9 mouse cellular contexts compared by ENCODE assay signal in the genomic region with DNA sequence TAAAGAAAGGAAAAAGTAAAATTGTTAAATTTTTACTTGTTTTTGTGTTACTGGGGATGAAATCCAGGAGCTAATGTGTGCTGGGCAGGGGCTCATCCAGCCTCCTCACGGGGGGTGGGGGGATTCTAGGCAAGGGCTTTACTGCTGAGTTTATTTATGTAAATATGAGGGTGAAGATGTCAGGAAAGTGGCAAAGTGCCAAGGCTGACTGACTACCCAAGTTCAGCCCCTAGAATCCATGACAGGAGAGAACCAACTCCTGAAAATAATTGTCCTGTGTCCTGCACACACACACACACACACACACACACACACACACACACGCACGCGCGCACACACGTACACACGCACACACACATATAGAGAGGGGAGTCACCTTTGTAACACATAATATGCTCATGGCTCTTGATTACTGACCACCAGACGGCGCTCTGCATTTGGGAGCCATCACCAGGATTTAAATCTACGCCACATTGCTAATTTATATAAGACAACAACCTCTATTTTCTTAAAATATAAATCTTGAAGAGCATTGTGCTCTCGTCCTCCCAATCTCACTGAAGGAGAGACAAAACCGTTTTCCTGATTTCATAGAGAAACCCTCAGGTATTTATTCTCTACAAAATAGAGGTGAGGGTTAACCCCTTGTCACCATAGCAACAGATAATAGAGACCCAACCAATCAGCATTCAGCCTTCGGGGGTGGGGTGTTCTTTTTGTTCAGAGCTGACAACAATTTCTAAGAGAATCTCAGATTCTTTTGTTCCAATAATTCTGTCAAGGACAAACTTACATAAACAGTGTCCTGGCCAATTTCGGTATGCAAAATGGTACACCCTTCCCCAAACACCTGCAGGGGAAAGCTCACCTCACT. TPM values are rescaled to one million over a fixed set of nuclear protein-coding genes. Genes with fewer than 3 reads are reported as not detected.
DNase-seq lines count a peak whose midpoint lies in the region; ATAC-seq and TF ChIP-seq lines count a peak whose summit lies in the region.
"Had no signal": no experiment of that assay in that cellular context is flagged by ENCODE, and none has a peak within 500 bp of the region (broad histone marks: within the 10 kb centered on the region; RNA-seq: fewer than 3 reads in every experiment).

No protein-coding gene starts in this region.

- TF ChIP-seq EP300 in lung, postnatal 0 days (IDR thresholded peaks at IDR 0.05): no peak

- H3K9ac ChIP-seq in hindbrain, embryonic 12.5 days: no peak overlapping the region
- no peak overlapping the region for H3K9ac ChIP-seq in lung, postnatal 0 days (replicated peaks; ENCODE audit: low read depth)

- no peak for TF ChIP-seq POLR2A in small intestine, adult 2 months (IDR thresholded peaks at IDR 0.05; ENCODE audit: low read depth, low read length)

- 0 out of 2 replicates have a peak overlapping the region, but pooled peaks have one; percentile 3 for H3K4me2 ChIP-seq in hindbrain, embryonic 12.5 days (replicated peaks)
- no peak overlapping the region for H3K4me2 ChIP-seq in lung, postnatal 0 days (replicated peaks; ENCODE audit: low read depth, low read length)

- no peaks in the 10 kb centered on the region for H3K36me3 ChIP-seq in hindbrain, embryonic 12.5 days
- no peaks in the 10 kb centered on the region for H3K36me3 ChIP-seq in lung, postnatal 0 days (ENCODE audit: insufficient read depth, low read length)
- no peaks in the 10 kb centered on the region for H3K36me3 ChIP-seq in small intestine, adult 2 months (ENCODE audit: control insufficient read depth, insufficient read depth, low read length)

- H3K4me1 ChIP-seq in hindbrain, embryonic 12.5 days: peaks cover 19% of the 10 kb centered on the region
- no peaks in the 10 kb centered on the region for H3K4me1 ChIP-seq in lung, postnatal 0 days (ENCODE audit: insufficient read depth, low read depth, low read length)
- H3K4me1 ChIP-seq in small intestine, adult 2 months (ENCODE audit: control insufficient read depth, insufficient read depth, insufficient read length, low read length): no peaks in the 10 kb centered on the region

- peak overlapping the region; percentile 96 for H3K27ac ChIP-seq in layer of hippocampus, adult 2 months
- peak overlapping the region; percentile 41 for H3K27ac ChIP-seq in hindbrain, embryonic 12.5 days
- no peak overlapping the region for H3K27ac ChIP-seq in lung, postnatal 0 days (ENCODE audit: low read length)
- no peak overlapping the region for H3K27ac ChIP-seq in small intestine, adult 2 months (ENCODE audit: insufficient read depth, low read depth, low read length)

- H3K4me3 ChIP-seq in layer of hippocampus, adult 2 months: no peak overlapping the region
- H3K4me3 ChIP-seq in hindbrain, embryonic 12.5 days: no peak overlapping the region
- no peak overlapping the region for H3K4me3 ChIP-seq in lung, postnatal 0 days (ENCODE audit: low read depth, low read length)
- no peak overlapping the region for H3K4me3 ChIP-seq in small intestine, adult 2 months (ENCODE audit: low read depth, low read length)

- 40% methylated on average over 14 of the region's 14 CpGs for WGBS in hindbrain, embryonic 12.5 days
- WGBS in lung, postnatal 0 days: 31% methylated on average over 14 of the region's 14 CpGs
- 44% methylated on average over 14 of the region's 14 CpGs for WGBS in small intestine, adult 2 months

- H3K27me3 ChIP-seq in hindbrain, embryonic 12.5 days: no peaks in the 10 kb centered on the region
- H3K27me3 ChIP-seq in lung, postnatal 0 days (replicated peaks; ENCODE audit: insufficient read depth, low read length): no peaks in the 10 kb centered on the region
- H3K27me3 ChIP-seq in small intestine, adult 2 months (ENCODE audit: control insufficient read depth, insufficient read depth, low read length): no peaks in the 10 kb centered on the region

- peak; percentile 75 for TF ChIP-seq CTCF in layer of hippocampus, adult 2 months (conservative IDR thresholded peaks at IDR 0.05)
- TF ChIP-seq CTCF in lung, postnatal 0 days (IDR thresholded peaks at IDR 0.05): peak; percentile 85
- TF ChIP-seq CTCF in small intestine, adult 2 months (IDR thresholded peaks at IDR 0.05; ENCODE audit: extremely low read depth, insufficient read length, insufficient replicate concordance, low read depth, low read length): peak; percentile 23; the same call in 1 of the 2 replicates

- peak; percentile 72 for ATAC-seq in hindbrain, embryonic 12.5 days (ENCODE audit: low FRiP score)
- no peak for ATAC-seq in lung, postnatal 0 days

- no peaks in the 10 kb centered on the region for H3K9me3 ChIP-seq in hindbrain, embryonic 12.5 days (replicated peaks)
- no peaks in the 10 kb centered on the region for H3K9me3 ChIP-seq in lung, postnatal 0 days (ENCODE audit: low read length)

- DNase-seq in layer of hippocampus, adult 2 months (ENCODE audit: low spot score in 2 of 2): peak in 1 of 2 experiments; percentile 75
- DNase-seq in layer of hippocampus, adult 9-11 months: no peak
- DNase-seq in ES-CJ7 (ENCODE audit: low read depth, low spot score): peak; percentile 76
- peak; percentile 78 for DNase-seq in cerebellum, adult 8-10 months
- peak; percentile 72 for DNase-seq in lung, postnatal 0 days (ENCODE audit: low spot score)
- no peak for DNase-seq in ovary, postnatal 14 days (ENCODE audit: low spot score)

RNA-seq across cellular contexts. Expression of a gene that starts 9.0 kb away (rescaled TPM):
- 1,000 to 10,000 TPM; 2,074 to 2,160 TPM for total RNA-seq in layer of hippocampus, adult 2 months (2021)
- 185 and 210 TPM in 2 replicates for polyA plus RNA-seq in hindbrain, embryonic 12.5 days (2016; fragmentation: Nextera tagmentation; extraction: Ambion mirVana)
- 61.7 and 63.6 TPM in 2 replicates for polyA plus RNA-seq in lung, postnatal 0 days (2015; fragmentation: Nextera tagmentation; extraction: Ambion mirVana)
- 147 and 452 TPM in 2 replicates for polyA plus RNA-seq in small intestine, adult 2 months (2012; rRNA removed)

RNA-seq across cellular contexts. Expression of a gene that starts 11.5 kb away (rescaled TPM):
- total RNA-seq in layer of hippocampus, adult 2 months (2021): 100 to 1,000 TPM; 348 to 373 TPM
- 55.6 and 60.3 TPM in 2 replicates for polyA plus RNA-seq in hindbrain, embryonic 12.5 days (2016; fragmentation: Nextera tagmentation; extraction: Ambion mirVana)
- polyA plus RNA-seq in lung, postnatal 0 days (2015; fragmentation: Nextera tagmentation; extraction: Ambion mirVana): 1.9 and 2.0 TPM in 2 replicates
- 1.2 and 1.4 TPM in 2 replicates for polyA plus RNA-seq in small intestine, adult 2 months (2012; rRNA removed)

RNA-seq across cellular contexts. Expression of a gene that starts 26.5 kb away (rescaled TPM):
- total RNA-seq in layer of hippocampus, adult 2 months (2021): 100 to 1,000 TPM; 103 to 121 TPM
- 24.0 and 27.3 TPM in 2 replicates for polyA plus RNA-seq in hindbrain, embryonic 12.5 days (2016; fragmentation: Nextera tagmentation; extraction: Ambion mirVana)
- polyA plus RNA-seq in lung, postnatal 0 days (2015; fragmentation: Nextera tagmentation; extraction: Ambion mirVana): 0.04 TPM in 1 of 2 replicates, not detected in the other
- 0.04 and 0.09 TPM in 2 replicates for polyA plus RNA-seq in small intestine, adult 2 months (2012; rRNA removed)

RNA-seq across cellular contexts. Expression of a gene that starts 26.7 kb away (rescaled TPM):
- under 1 TPM; 0.10 to 0.20 TPM for total RNA-seq in layer of hippocampus, adult 2 months (2021)
- 1.6 and 2.1 TPM in 2 replicates for polyA plus RNA-seq in hindbrain, embryonic 12.5 days (2016; fragmentation: Nextera tagmentation; extraction: Ambion mirVana)
- 2.0 and 2.4 TPM in 2 replicates for polyA plus RNA-seq in lung, postnatal 0 days (2015; fragmentation: Nextera tagmentation; extraction: Ambion mirVana)
- 1.2 and 1.7 TPM in 2 replicates for polyA plus RNA-seq in small intestine, adult 2 months (2012; rRNA removed)
- total RNA-seq: layer of hippocampus, postnatal 36 days had no signal

RNA-seq across cellular contexts. Expression of a gene that starts 41.4 kb away (rescaled TPM):
- 1 to 10 TPM; 1.9 to 4.0 TPM for total RNA-seq in layer of hippocampus, adult 2 months (2021)
- 12.1 and 13.6 TPM in 2 replicates for polyA plus RNA-seq in hindbrain, embryonic 12.5 days (2016; fragmentation: Nextera tagmentation; extraction: Ambion mirVana)
- polyA plus RNA-seq in lung, postnatal 0 days (2015; fragmentation: Nextera tagmentation; extraction: Ambion mirVana): 5.2 and 6.6 TPM in 2 replicates
- polyA plus RNA-seq in small intestine, adult 2 months (2012; rRNA removed): 2.1 and 2.2 TPM in 2 replicates

Comparison
In these comparisons a context has a peak if more than half of its experiments do, and no peak if none do; other contexts are left out.
1. DNase-seq: peak in ES-CJ7 (single experiment), cerebellum, adult 8-10 months (single experiment) and lung, postnatal 0 days (single experiment); none in layer of hippocampus, adult 9-11 months (single experiment) and ovary, postnatal 14 days (single experiment).
2. H3K27ac ChIP-seq: peak in layer of hippocampus, adult 2 months (single experiment) and hindbrain, embryonic 12.5 days (single experiment); none in lung, postnatal 0 days (single experiment) and small intestine, adult 2 months (single experiment).
3. CTCF ChIP-seq: peak in every context shown above with its lines; median percentile 85 in lung, postnatal 0 days; 75 in layer of hippocampus, adult 2 months; 23 in small intestine, adult 2 months.
4. RNA of a gene that starts 11.5 kb away (polyA plus RNA-seq): 55.6 to 60.3 TPM in hindbrain, embryonic 12.5 days; 1.9 to 2.0 TPM in lung, postnatal 0 days and 1.2 to 1.4 TPM in small intestine, adult 2 months; every median in the first group is over 10 times any median in the second.
5. RNA of a gene that starts 26.5 kb away (polyA plus RNA-seq): 24.0 to 27.3 TPM in hindbrain, embryonic 12.5 days; 0.04 to 0.09 TPM in small intestine, adult 2 months and 0.04 TPM in lung, postnatal 0 days; every median in the first group is over 10 times any median in the second.